Mouse (Mus musculus) lung, embryonic 14.5 days (tissue): Measurements from ENCODE around the gene Chad. TPM values are rescaled to one million over a fixed set of nuclear protein-coding genes. Genes with fewer than 3 reads are reported as not detected.

ENCODE experiments used
- ATAC-seq: fragments of 200-750 bp; cut with Nextera tagmentation; 2 replicates; pipeline ENCODE4 v1.8.0; 2017; ENCODE audit warnings: mild to moderate bottlenecking, moderate TSS enrichment, moderate library complexity; ENCODE audit not compliant: insufficient read depth
- DNase-seq: peaks from one replicate; pipeline ENCODE4 v3.0.0-alpha.2; 2015
- H3K27ac ChIP-seq: fragments of 300-500 bp; sonication (generic); 2 replicates; pipeline ENCODE4 v1.5.1; 2014; ENCODE audit warnings: low read depth, mild to moderate bottlenecking, moderate library complexity
- H3K27me3 ChIP-seq: fragments of 300-500 bp; sonication (generic); 2 replicates; pipeline ENCODE4 v1.6.1; 2014; ENCODE audit warnings: low read length, control low read depth; ENCODE audit not compliant: insufficient read depth
- H3K36me3 ChIP-seq: fragments of 300-500 bp; sonication (generic); 2 replicates; pipeline ENCODE4 v1.6.1; 2014; ENCODE audit warnings: control low read depth; ENCODE audit not compliant: insufficient read depth
- H3K4me1 ChIP-seq: fragments of 300-500 bp; sonication (generic); 2 replicates; pipeline ENCODE4 v1.6.1; 2014; ENCODE audit warnings: antibody characterized with exemption, control low read depth; ENCODE audit not compliant: insufficient read depth
- H3K4me2 ChIP-seq: fragments of 300-500 bp; sonication (generic); 2 replicates; pipeline ENCODE4 v1.6.1; 2014; ENCODE audit warnings: mild to moderate bottlenecking
- H3K4me3 ChIP-seq: fragments of 300-500 bp; sonication (generic); 2 replicates; pipeline ENCODE4 v1.5.1; 2014; ENCODE audit warnings: low read depth, low read length
- H3K9ac ChIP-seq: fragments of 300-500 bp; sonication (generic); 2 replicates; pipeline ENCODE4 v1.6.1; 2014
- H3K9me3 ChIP-seq: fragments of 300-500 bp; sonication (generic); 2 replicates; pipeline ENCODE4 v1.6.1; 2016; ENCODE audit warnings: low read depth, low read length, control low read depth
- CTCF ChIP-seq: IDR thresholded peaks from 2 replicates; pipeline ENCODE4 v1.5.1; 2016; ENCODE audit warnings: antibody characterized with exemption, low read depth
- WGBS: fragments of 180-500 bp; shearing (Covaris S2); extraction: QIAGEN DNeasy Blood & Tissue Kit; methylation state at CpG from one replicate; pipeline ENCODE4 v1.1.7; 2014; 5-methylcytosine and 5-hydroxymethylcytosine counted together
- polyA plus RNA-seq: library from polyadenylated mRNA; unstranded; fragments of >200 nt; fragmentation: Nextera tagmentation; extraction: Ambion mirVana; gene quantifications from 2 replicates; pipeline ENCODE4 v1.2.1, GENCODE M21; 2014

Gene Chad
- polyA plus RNA-seq, 1 experiment from 2014 or later, result 1.6 TPM

DNA sequence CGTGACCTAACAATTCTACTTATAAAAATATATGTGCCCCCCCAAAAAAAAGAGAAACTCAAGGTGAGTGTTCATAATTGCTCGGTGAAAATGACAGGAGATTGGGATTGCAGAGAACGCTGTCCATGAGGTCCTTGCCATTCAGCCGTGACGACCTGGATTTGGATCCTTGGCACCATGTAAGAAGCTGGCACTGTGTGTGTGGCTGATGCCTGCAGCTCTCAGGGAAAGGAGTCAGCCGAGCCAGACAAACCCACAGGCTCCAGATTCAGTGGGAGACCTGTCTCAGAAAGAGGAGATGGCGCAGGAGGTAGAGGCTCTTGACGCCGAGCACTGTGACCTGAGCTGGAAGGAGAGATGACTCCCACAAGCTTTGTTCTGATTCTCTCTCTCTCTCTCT is 11.5 kb downstream of the Chad start:
- Histone ChIP-seq H3K36me3 (0 out of 2 replicates have a peak, but pooled peaks cover 3% of the 10 kb centered on the region), H3K4me2 (no peak overlapping the region), H3K27ac (no peak overlapping the region), H3K9ac (no peak overlapping the region), H3K9me3 (no peaks in the 10 kb centered on the region), H3K4me3 (no peak overlapping the region), H3K4me1 (no peaks in the 10 kb centered on the region), H3K27me3 (no peaks in the 10 kb centered on the region)
- WGBS, result 87% methylated on average over 9 of the region's 9 CpGs
- DNase-seq (no peak), ATAC-seq (no peak)
- no peak for TF ChIP-seq CTCF

DNA sequence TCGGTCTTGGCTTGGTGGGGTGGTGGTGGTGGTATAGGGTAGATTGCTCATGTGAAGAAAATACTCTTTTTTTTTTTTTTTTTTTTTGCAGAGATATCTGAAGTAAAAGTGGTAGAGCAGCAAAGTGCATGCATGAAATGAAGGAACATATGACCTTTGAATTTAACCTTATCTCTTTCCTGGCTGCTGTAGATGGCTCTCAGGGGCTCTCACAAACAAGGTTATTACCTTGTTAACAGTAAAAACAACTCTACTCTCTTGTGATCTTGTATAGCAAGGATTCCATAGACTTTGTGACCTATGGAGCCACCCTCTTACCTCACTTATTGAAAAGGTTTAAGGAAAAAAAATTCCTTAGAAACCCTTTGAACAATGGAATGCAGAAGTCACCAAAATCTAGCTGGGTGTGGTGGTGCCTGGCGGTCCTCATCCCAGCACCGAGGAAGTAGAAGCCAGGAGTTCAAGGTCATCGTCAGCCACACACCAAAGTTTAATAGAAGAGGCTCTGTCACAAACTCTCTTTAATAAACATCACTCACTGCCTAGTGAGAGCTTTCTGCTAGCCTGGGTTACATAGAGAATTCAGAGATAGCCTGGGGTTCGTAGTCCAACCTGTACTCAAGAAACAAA is 15.4 kb downstream of the Chad start:
- Histone ChIP-seq H3K9ac (no peak overlapping the region), H3K4me2 (no peak overlapping the region), H3K4me3 (no peak overlapping the region), H3K9me3 (no peaks in the 10 kb centered on the region), H3K27me3 (no peaks in the 10 kb centered on the region), H3K36me3 (0 out of 2 replicates have a peak, but pooled peaks cover 3% of the 10 kb centered on the region), H3K27ac (no peak overlapping the region), H3K4me1 (no peaks in the 10 kb centered on the region)
- DNase-seq (no peak), ATAC-seq (no peak)
- TF ChIP-seq CTCF, result no peak
- WGBS, result 78% methylated on average over 5 of the region's 5 CpGs

DNA sequence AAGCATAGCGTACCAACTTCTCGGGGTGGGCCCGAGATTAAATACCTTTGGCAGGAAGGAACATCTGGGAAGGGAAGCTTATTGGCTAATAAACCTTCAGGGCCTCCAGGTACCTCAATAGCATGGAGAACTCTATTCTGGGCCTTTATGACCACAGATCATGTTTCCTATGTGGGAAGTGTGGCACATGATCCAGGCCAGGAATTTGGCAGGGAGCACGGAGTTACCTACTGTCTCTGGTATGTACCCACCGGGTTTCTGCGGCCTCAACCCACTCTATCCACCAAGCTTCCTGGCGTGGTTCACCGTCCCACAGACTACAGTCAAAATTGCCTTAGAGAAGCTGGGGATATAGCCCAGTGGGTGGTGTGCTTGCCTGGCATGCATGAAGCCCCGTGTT is 20.2 kb downstream of the Chad start:
- H3K27ac ChIP-seq, result no peak overlapping the region
- WGBS, result 90% methylated on average over 9 of the region's 9 CpGs
- no peak for DNase-seq
- no peaks in the 10 kb centered on the region for H3K27me3 ChIP-seq
- H3K4me2 ChIP-seq, result no peak overlapping the region
- H3K4me1 ChIP-seq, result no peaks in the 10 kb centered on the region
- H3K9me3 ChIP-seq, result no peaks in the 10 kb centered on the region
- H3K36me3 ChIP-seq, result no peaks in the 10 kb centered on the region
- no peak for TF ChIP-seq CTCF
- no peak overlapping the region for H3K9ac ChIP-seq
- no peak overlapping the region for H3K4me3 ChIP-seq
- ATAC-seq, result no peak

DNA sequence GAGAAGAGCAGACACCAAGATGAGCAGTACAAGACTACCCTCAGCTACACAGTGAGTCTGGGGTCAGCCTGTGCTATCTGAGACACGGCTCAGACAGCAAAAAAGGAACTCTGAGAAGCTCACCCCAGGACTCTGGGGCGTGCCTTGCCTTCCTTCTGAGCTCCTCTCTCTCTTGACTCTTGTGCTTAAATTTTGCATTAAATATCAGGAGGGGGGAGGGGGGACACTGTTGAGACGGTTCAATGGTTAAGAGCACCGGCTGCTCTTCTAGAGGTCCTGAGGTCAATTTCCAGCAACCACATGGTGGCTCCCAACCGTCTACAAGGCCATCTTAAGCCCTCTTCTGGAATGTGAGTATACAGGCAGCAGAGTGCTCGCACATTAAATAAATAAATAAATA is 22.7 kb downstream of the Chad start:
- ATAC-seq (no peak), DNase-seq (no peak)
- Histone ChIP-seq H3K9me3 (no peaks in the 10 kb centered on the region), H3K27me3 (no peaks in the 10 kb centered on the region), H3K4me1 (0 out of 2 replicates have a peak, but pooled peaks cover 3% of the 10 kb centered on the region), H3K9ac (no peak overlapping the region), H3K27ac (no peak overlapping the region), H3K36me3 (no peaks in the 10 kb centered on the region), H3K4me3 (no peak overlapping the region), H3K4me2 (no peak overlapping the region)
- TF ChIP-seq CTCF, result no peak
- WGBS, result 70% methylated on average over 6 of the region's 6 CpGs

DNA sequence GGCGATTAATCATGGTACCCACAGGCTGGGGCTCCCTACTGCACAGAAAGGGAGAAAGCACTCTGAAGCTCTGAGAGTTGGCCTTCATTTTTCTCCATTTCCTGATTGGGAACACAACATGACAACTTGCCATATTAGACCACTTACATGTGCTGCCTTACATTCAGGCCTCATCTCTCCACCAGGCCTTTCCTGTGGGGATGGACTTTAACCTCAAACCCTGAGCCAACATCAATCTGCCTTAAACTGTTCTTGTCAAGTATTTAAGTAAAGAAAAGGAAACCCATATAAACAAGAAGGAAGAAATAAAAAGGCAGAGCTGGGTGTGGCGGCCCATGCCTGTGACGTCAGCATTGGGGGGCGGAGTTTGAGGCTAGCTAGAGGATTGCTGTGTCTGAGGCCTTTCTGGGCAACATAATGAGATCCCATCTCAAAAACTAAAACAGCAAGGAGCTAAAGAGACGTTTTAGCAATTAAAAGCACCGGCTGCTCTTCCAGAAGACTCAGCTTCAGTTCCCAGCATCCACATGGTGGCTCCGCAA is 31.5 kb downstream of the Chad start:
- DNase-seq, result peak; percentile 33
- Histone ChIP-seq H3K9ac (no peak overlapping the region), H3K4me3 (no peak overlapping the region), H3K27me3 (no peaks in the 10 kb centered on the region), H3K36me3 (no peaks in the 10 kb centered on the region), H3K4me2 (no peak overlapping the region), H3K27ac (no peak overlapping the region), H3K9me3 (no peaks in the 10 kb centered on the region), H3K4me1 (no peaks in the 10 kb centered on the region)
- TF ChIP-seq CTCF, result no peak
- WGBS, result 68% methylated on average over 7 of the region's 7 CpGs
- ATAC-seq, result no peak

DNA sequence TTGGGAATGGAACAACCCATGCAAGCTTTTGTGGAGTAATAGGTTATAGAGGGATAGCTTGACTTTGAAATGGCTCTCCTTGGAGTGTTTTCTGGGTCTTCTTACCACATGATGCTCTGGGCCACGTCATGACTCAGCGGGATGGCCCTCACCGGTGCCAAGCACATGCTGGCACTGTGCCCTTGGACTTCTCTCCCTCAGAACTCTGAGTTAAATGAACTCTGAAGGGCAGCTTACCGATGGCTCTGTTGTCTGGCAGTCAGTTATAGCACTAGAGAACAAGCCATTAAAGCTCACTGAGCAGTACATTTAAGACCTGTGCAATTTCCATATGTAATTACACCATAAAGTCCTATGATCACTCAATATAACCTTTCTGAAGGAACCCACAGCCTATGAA is 32.5 kb downstream of the Chad start:
- Histone ChIP-seq H3K4me3 (no peak overlapping the region), H3K9ac (no peak overlapping the region), H3K9me3 (no peaks in the 10 kb centered on the region), H3K4me1 (peaks cover 4% of the 10 kb centered on the region; the same call in 1 of the 2 replicates), H3K27ac (no peak overlapping the region), H3K4me2 (no peak overlapping the region), H3K36me3 (no peaks in the 10 kb centered on the region), H3K27me3 (no peaks in the 10 kb centered on the region)
- no peak for TF ChIP-seq CTCF
- ATAC-seq, result no peak
- DNase-seq, result no peak
- WGBS, result 78% methylated on average over 4 of the region's 4 CpGs

DNA sequence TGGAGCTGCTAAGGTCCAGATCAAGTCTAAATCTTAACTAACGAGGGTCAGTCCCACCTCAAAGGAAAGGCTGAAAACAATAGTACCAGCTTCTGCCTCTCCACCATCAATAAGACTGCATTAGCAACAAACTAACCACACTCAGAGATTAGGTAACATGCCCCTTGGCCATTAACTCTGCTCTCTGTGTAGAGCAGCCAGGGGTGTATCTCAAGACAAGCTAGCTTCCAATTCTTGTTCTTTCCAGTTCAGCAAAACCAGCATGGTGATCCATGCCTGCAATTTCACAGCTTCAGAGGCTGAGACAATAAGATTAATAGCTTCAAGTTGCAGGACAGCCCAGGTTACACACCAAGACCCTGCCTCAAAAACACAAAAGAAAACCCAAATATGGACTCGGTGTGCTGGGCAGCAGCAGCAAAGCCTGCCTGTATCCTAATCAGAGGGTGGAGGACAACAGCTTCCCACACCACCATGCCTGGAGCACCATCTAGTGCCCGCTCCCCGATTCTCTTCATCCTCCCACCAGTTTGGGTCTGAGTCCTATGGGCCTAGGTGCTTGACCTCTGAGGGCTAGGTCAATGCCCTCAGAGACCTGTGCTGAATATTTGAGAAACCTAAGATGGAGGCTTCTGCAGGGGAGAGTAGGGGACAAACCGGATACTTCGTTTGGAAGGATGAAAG is 33.7 kb downstream of the Chad start:
- no peak for DNase-seq
- Histone ChIP-seq H3K9ac (no peak overlapping the region), H3K36me3 (no peaks in the 10 kb centered on the region), H3K27ac (no peak overlapping the region), H3K4me3 (no peak overlapping the region), H3K4me1 (peaks cover 4% of the 10 kb centered on the region; the same call in 1 of the 2 replicates), H3K27me3 (no peaks in the 10 kb centered on the region), H3K9me3 (no peaks in the 10 kb centered on the region), H3K4me2 (no peak overlapping the region)
- no peak for TF ChIP-seq CTCF
- no peak for ATAC-seq
- 64% methylated on average over 6 of the region's 6 CpGs for WGBS
